Mouse (Mus musculus) telencephalon, adult 2 months (tissue): ENCODE results near the gene Eef1akmt1.

Experiments used
- DNase-seq: peaks from one replicate; pipeline ENCODE4 v3.0.0-alpha.2; 2011; ENCODE audit warnings: low read depth, low spot score

Eef1akmt1 gene

GRCm38 (mm10) chr14:57571155-57572133 is at the start of gene Eef1akmt1:
Gene Eef1akmt1, minus strand, starts transcription at chr14:57571612.
- peak; percentile 93 for DNase-seq

DNA sequence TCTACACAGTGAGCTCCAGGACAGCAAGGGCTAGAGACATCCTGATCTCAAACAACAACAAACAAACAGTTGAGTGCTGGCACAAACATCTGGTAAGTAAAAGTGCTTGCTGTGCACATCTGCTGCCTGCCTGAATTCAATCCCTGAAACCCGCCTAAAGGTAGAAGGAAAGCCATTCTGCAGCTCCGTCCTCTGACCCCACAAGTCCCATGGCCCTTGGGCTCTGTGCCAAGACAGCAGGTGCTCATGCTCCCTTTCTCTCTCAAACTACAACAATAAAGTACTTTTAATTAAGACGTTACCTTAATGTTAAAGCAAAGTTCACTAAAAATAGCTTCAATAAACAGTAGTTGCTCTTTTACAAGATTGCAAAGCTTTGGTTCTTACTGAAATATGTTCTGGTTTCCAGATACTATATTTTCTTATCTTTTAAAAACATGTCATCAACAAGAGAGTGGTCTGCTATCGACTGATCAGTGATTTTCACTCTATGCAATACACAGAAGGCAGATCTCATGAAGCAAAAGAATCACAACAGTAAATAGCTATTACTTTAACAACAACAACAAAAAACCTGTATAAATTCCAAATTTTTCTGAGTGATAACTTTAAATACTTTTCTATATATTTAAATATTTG is 49.3 kb upstream of the Eef1akmt1 start:
- no peak for DNase-seq

DNA sequence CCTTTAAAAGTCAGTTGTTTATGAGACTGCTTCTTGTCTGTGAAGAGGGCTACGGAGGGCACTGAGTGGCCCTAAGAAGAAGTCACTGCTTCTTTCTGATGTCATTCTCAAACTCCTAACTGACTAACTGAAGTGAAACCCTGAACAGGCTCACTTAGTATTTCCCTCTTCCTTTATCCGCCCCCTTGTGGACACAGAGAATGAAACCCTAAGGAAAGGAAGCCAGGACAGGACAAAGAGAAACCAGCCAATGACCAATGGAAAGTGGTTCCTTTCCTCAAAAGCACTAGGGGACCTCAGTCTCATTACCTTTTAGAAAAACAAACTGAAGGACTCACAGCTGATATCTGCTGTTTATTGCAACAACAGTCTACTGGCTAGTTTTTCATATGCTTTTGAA is 48.1 kb upstream of the Eef1akmt1 start:
- DNase-seq: no peak

DNA sequence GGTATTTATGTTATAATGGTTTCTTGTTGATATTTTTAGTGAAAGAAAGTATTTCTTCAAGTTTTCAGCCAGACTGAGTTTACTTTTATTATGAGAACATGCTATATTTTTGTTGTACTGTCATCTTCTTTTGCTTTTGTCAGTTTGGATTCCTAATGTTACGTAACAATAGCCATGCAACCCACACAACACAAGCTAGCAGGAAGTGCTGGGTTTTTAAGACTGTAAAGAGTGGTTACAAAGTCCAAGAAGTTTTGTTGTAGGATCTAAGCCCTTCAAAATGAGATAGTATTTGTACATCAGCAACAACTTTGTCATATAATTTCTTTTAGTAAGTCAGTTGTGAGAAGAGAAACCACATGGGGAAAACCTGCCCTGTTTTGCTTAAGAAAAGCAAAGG is 46.3 kb upstream of the Eef1akmt1 start:
- no peak for DNase-seq

GRCm38 (mm10) chr14:57616339-57616965 is 45.0 kb upstream of the Eef1akmt1 start:
- no peak for DNase-seq

DNA sequence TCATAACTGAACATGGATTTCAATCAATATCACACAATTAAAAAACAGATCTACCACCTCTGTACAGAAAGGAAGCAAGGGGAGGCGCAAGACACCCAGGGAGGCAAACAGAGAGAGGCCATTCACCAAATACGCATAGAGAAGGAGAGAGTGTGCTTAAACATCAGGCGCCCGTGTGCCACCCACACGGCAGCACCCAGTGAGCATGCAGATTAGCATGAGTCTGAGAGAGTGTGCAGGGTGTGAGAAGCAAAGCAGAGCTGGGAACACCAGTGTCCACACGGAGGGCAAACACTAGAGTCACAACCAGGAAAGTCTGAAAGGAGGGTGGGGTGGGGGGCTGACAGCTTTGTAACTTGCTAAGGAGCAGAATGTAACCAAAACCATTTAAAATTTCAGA is 44.4 kb upstream of the Eef1akmt1 start:
- DNase-seq: no peak

- DNase-seq: no peak
These were observed 39.6 kb upstream of the Eef1akmt1 start for GRCm38 (mm10) chr14:57611034-57611433.

- no peak for DNase-seq
These were observed 38.5 kb upstream of the Eef1akmt1 start for GRCm38 (mm10) chr14:57609816-57610329.

DNA sequence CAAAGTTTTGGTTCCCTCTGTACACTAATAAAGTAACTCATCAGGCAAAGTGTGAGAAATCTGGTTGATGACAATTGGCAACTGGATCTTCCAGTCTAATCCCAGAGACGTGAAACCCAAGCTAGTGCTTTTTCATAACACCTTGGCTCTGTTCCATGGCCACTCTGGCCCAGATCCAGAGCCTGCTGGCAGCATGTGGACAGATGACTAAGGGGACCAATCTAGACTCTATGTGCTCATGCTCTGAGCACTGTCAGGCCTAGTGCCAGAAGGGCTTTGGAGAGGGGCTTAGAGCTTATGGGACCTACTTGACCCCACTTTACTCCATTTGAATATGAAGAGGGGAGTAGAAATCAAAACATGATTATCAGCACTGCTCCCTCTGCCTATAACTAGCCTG is 36.1 kb upstream of the Eef1akmt1 start:
- DNase-seq: peak; percentile 27

- DNase-seq: no peak
These were observed 35.4 kb upstream of the Eef1akmt1 start for GRCm38 (mm10) chr14:57606663-57607365.

DNA sequence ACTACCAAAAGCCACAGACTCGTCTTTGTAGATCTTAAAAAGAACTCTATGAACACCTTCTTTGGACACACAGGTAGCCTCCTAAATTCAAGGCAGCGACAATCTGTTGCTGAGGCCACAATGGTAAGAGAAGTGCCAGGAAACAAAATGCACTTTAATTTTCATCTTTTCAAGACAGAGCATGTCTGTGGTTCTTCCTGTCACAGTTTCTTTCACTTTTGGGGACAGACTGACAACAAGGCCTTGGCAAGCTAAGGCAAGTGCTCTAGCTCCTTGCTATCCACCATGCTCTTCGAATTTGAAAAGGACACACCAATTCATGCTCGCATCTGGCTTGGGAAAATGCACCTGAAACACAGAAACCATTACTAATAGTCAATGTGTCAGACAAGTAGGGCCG is 21.9 kb upstream of the Eef1akmt1 start:
- DNase-seq: no peak

GRCm38 (mm10) chr14:57591830-57592229 is 20.4 kb upstream of the Eef1akmt1 start:
- DNase-seq: no peak

DNA sequence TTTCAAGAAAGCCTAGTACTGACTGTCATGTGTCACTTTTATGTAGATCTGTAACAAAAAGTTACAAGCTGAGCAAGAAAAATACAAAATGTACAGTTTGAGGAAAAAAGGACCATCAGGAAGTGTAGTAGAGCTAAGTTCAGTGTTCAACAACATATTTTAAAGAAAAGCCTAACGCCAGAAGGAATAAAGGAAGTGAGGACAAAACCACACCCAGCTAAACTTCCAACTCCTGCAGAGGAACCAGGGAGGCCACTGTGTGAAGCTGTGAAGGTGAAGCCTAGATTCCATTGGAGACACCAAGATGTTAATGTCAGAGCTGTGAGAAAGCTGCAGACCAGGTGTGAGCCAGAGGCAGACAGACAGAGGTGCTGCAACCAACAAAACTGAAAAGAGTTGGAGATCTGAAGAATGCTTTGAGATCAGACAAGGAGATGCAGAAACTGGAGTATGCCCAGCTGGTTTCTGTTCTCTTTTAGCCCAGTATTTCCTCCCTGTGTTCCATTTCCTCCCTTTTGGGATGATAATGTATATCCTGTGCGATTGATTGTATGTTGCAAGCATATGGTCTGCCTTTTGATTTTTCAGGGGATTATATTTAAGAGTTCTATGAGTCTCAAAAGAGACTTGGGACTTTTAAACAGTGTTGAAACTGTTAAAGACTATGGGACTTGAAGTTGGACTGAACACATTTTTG is 5.1 kb upstream of the Eef1akmt1 start:
- no peak for DNase-seq

GRCm38 (mm10) chr14:57574792-57575587 is 3.6 kb upstream of the Eef1akmt1 start:
- DNase-seq: no peak

- no peak for DNase-seq
These were observed 5.8 kb downstream of the Eef1akmt1 start for GRCm38 (mm10) chr14:57565626-57566025.

- no peak for DNase-seq
These were observed 14.5 kb downstream of the Eef1akmt1 start for GRCm38 (mm10) chr14:57556922-57557321.

GRCm38 (mm10) chr14:57555471-57556070 is 15.8 kb downstream of the Eef1akmt1 start:
- DNase-seq: no peak

DNA sequence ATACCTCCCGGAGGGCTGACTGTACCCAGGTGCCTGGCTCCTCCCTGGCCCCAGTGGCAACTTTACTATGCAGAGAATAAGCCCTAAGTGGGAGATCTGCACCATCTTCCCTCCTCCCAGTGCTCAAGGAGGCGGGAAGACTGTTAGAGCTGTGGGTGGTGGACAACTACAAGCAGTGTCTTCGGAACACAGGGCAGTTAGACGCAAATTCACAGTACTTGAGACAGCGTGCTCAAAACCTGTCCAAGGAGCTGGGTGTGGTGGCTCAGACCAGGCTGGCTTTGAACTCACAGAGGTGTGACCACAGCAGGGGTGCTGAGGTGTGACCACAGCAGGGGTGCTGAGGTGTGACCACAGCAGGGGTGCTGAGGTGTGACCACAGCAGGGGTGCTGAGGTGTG is 17.0 kb downstream of the Eef1akmt1 start:
- DNase-seq: no peak

DNA sequence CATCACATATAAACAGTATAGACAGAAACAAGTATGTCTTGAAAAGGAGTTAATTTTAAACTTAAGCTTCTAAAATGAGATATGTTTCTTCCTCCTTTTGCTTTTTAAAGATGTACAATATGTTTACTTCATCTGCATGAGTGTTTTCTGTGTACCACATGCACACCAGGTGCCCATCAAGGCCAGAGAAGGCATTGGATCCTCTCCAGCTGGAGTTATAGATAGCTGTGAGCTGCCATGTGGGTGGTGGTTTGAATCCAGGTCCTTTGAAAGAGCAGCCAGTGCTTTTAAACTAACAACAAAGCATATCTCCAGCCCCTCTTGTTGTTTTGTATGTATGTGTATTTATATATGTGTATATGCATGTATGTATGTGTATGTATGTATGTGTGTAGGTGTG is 18.5 kb downstream of the Eef1akmt1 start:
- no peak for DNase-seq

DNA sequence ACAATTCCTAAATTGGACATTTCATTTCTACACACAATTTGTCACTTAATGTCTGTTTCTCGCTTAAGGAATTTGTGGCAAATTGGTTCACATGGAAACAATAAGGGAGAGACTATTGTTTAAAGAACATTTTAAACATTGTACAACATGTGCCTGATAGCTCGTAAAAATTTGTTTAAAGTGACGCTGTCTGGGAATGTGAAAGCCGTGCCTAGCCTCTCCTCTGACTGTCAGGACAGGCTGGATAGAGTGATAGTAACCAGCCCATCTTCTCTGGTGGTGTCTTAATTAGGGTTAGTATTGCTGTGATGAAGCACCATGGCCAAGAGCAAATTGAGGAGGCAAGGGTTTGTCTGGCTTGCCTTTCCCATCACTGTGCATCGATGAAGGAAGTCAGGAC is 24.4 kb downstream of the Eef1akmt1 start:
- no peak for DNase-seq
